Comparison of ENCODE assay signal across 8 mouse cellular contexts in genomic region chr3:89963926-89964739, GRCm38 (mm10). TPM values are rescaled to one million over a fixed set of nuclear protein-coding genes. Genes with fewer than 3 reads are reported as not detected.
DNase-seq lines count a peak whose midpoint lies in the region; ATAC-seq and TF ChIP-seq lines count a peak whose summit lies in the region.

No protein-coding gene starts in this region.

- H3K4me2 ChIP-seq in forebrain, postnatal 0 days (ENCODE audit: low read depth), result peak overlapping the region; percentile 96
- H3K4me2 ChIP-seq in hindbrain, embryonic 12.5 days (replicated peaks), result peak overlapping the region; percentile 97

- peak overlapping the region; percentile 94 for H3K4me3 ChIP-seq in forebrain, postnatal 0 days (ENCODE audit: low read depth, low read length)
- peak overlapping the region; percentile 84 for H3K4me3 ChIP-seq in hindbrain, embryonic 12.5 days
- peak overlapping the region; percentile 84 for H3K4me3 ChIP-seq in small intestine, adult 2 months (ENCODE audit: low read depth, low read length)

- WGBS in forebrain, postnatal 0 days, result 29% methylated on average over 22 of the region's 22 CpGs
- WGBS in hindbrain, embryonic 12.5 days, result 37% methylated on average over 22 of the region's 22 CpGs
- WGBS in small intestine, adult 2 months, result 22% methylated on average over 22 of the region's 22 CpGs

- no peaks in the 10 kb centered on the region for H3K9me3 ChIP-seq in forebrain, postnatal 0 days (ENCODE audit: low read length)
- no peaks in the 10 kb centered on the region for H3K9me3 ChIP-seq in hindbrain, embryonic 12.5 days (replicated peaks)

- ATAC-seq in forebrain, postnatal 0 days, result no peak
- no peak for ATAC-seq in hindbrain, embryonic 12.5 days (ENCODE audit: low FRiP score)
- ATAC-seq in megakaryocyte-erythroid progenitor cell, adult 5-6 weeks (replicated peaks; ENCODE audit: low FRiP score, low TSS enrichment, poor library complexity, severe bottlenecking), result peak; percentile 49; the same call in 1 of the 2 replicates

- peak; percentile 78 for TF ChIP-seq CTCF in forebrain, postnatal 0 days (IDR thresholded peaks at IDR 0.05; ENCODE audit: low read depth)
- TF ChIP-seq CTCF in small intestine, adult 2 months (IDR thresholded peaks at IDR 0.05; ENCODE audit: extremely low read depth, insufficient read length, insufficient replicate concordance, low read depth, low read length), result peak; percentile 76; the same call in 1 of the 2 replicates

- no peaks in the 10 kb centered on the region for H3K36me3 ChIP-seq in forebrain, postnatal 0 days (ENCODE audit: insufficient read depth)
- H3K36me3 ChIP-seq in hindbrain, embryonic 12.5 days, result peaks cover 2% of the 10 kb centered on the region
- no peaks in the 10 kb centered on the region for H3K36me3 ChIP-seq in small intestine, adult 2 months (ENCODE audit: control insufficient read depth, insufficient read depth, low read length)

- peaks cover 30% of the 10 kb centered on the region for H3K4me1 ChIP-seq in forebrain, postnatal 0 days (ENCODE audit: insufficient read depth)
- H3K4me1 ChIP-seq in hindbrain, embryonic 12.5 days, result peaks cover 42% of the 10 kb centered on the region
- no peaks in the 10 kb centered on the region; the same call in 1 of the 2 replicates for H3K4me1 ChIP-seq in small intestine, adult 2 months (ENCODE audit: control insufficient read depth, insufficient read depth, insufficient read length, low read length)

- no peak for TF ChIP-seq POLR2A in small intestine, adult 2 months (IDR thresholded peaks at IDR 0.05; ENCODE audit: low read depth, low read length)

- DNase-seq in right cerebral cortex, adult 18-20 months, result peak; percentile 76
- no peak for DNase-seq in right cerebral cortex, postnatal 36 days (ENCODE audit: low spot score in 2 of 2)
- DNase-seq in cerebellum, adult 9-10 months, result peak; percentile 75
- peak; percentile 81 for DNase-seq in forebrain, postnatal 0 days
- peak; percentile 70 for DNase-seq in left cerebral cortex, postnatal 4 days

- intact Hi-C loops in left cerebral cortex, postnatal 4 days (cut with DNase I), result no loop called here

- H3K27me3 ChIP-seq in forebrain, postnatal 0 days (ENCODE audit: insufficient read depth, low read length), result no peaks in the 10 kb centered on the region
- no peaks in the 10 kb centered on the region for H3K27me3 ChIP-seq in hindbrain, embryonic 12.5 days
- peaks cover 23% of the 10 kb centered on the region for H3K27me3 ChIP-seq in small intestine, adult 2 months (ENCODE audit: control insufficient read depth, insufficient read depth, low read length)

- H3K27ac ChIP-seq in forebrain, postnatal 0 days (ENCODE audit: low read depth, low read length), result peak overlapping the region; percentile 87
- H3K27ac ChIP-seq in hindbrain, embryonic 12.5 days, result peak overlapping the region; percentile 92
- H3K27ac ChIP-seq in small intestine, adult 2 months (ENCODE audit: insufficient read depth, low read depth, low read length), result peak overlapping the region; percentile 74

- peak overlapping the region; percentile 88 for H3K9ac ChIP-seq in forebrain, postnatal 0 days
- peak overlapping the region; percentile 96 for H3K9ac ChIP-seq in hindbrain, embryonic 12.5 days

RNA-seq across cellular contexts. Expression of gene Atp8b2, which starts 0.8 kb away (rescaled TPM):
- total RNA-seq in forebrain, postnatal 0 days (2014; rRNA removed), result 54.7 and 77.9 TPM in 2 replicates
- polyA plus RNA-seq in forebrain, postnatal 0 days (2015; fragmentation: Nextera tagmentation; extraction: Ambion mirVana), result 4.8 and 6.2 TPM in 2 replicates
- 20.3 and 22.8 TPM in 2 replicates for polyA plus RNA-seq in hindbrain, embryonic 12.5 days (2016; fragmentation: Nextera tagmentation; extraction: Ambion mirVana)
- total RNA-seq in left cerebral cortex, postnatal 4 days (2021), result 10 to 100 TPM; 80.1 to 86.5 TPM
- 4.6 and 9.4 TPM in 2 replicates for total RNA-seq in megakaryocyte-erythroid progenitor cell, adult 5-6 weeks (2014; fragmentation: Nextera tagmentation)
- total RNA-seq in megakaryocyte-erythroid progenitor cell, adult 5-6 weeks (2017), result 7.8 and 12.8 TPM in 2 replicates
- polyA plus RNA-seq in small intestine, adult 2 months (2012; rRNA removed), result 8.3 and 13.5 TPM in 2 replicates

RNA-seq across cellular contexts. Expression of gene Hax1, which starts 34.4 kb away (rescaled TPM):
- 43.9 and 59.8 TPM in 2 replicates for total RNA-seq in forebrain, postnatal 0 days (2014; rRNA removed)
- 73.4 and 78.2 TPM in 2 replicates for polyA plus RNA-seq in forebrain, postnatal 0 days (2015; fragmentation: Nextera tagmentation; extraction: Ambion mirVana)
- 137 and 141 TPM in 2 replicates for polyA plus RNA-seq in hindbrain, embryonic 12.5 days (2016; fragmentation: Nextera tagmentation; extraction: Ambion mirVana)
- total RNA-seq in left cerebral cortex, postnatal 4 days (2021), result 10 to 100 TPM; 55.0 to 60.9 TPM
- 162 and 225 TPM in 2 replicates for total RNA-seq in megakaryocyte-erythroid progenitor cell, adult 5-6 weeks (2014; fragmentation: Nextera tagmentation)
- 72.2 and 78.6 TPM in 2 replicates for total RNA-seq in megakaryocyte-erythroid progenitor cell, adult 5-6 weeks (2017)
- 11.6 and 22.1 TPM in 2 replicates for polyA plus RNA-seq in small intestine, adult 2 months (2012; rRNA removed)

RNA-seq across cellular contexts. Expression of gene Il6ra, which starts 51.1 kb away (rescaled TPM):
- 1.1 and 1.7 TPM in 2 replicates for total RNA-seq in forebrain, postnatal 0 days (2014; rRNA removed)
- 1.6 and 1.7 TPM in 2 replicates for polyA plus RNA-seq in forebrain, postnatal 0 days (2015; fragmentation: Nextera tagmentation; extraction: Ambion mirVana)
- polyA plus RNA-seq in hindbrain, embryonic 12.5 days (2016; fragmentation: Nextera tagmentation; extraction: Ambion mirVana), result 0.66 and 1.2 TPM in 2 replicates
- 1 to 10 TPM; 1.8 to 1.9 TPM for total RNA-seq in left cerebral cortex, postnatal 4 days (2021)
- total RNA-seq in megakaryocyte-erythroid progenitor cell, adult 5-6 weeks (2014; fragmentation: Nextera tagmentation), result 0.27 TPM in 1 of 2 replicates, not detected in the other
- 0.80 TPM in 2 replicates for total RNA-seq in megakaryocyte-erythroid progenitor cell, adult 5-6 weeks (2017)
- polyA plus RNA-seq in small intestine, adult 2 months (2012; rRNA removed), result 3.0 and 3.7 TPM in 2 replicates

Comparison
In these comparisons a context has a peak if more than half of its experiments do, and no peak if none do; other contexts are left out.
1. DNase-seq: peak in right cerebral cortex, adult 18-20 months (single experiment), cerebellum, adult 9-10 months (single experiment), forebrain, postnatal 0 days (single experiment) and left cerebral cortex, postnatal 4 days (single experiment); none in right cerebral cortex, postnatal 36 days (0 of 2).
2. Peak in every context shown above with its lines, with median percentiles within 50 percentile points of each other: H3K27ac ChIP-seq and H3K4me3 ChIP-seq.